Mouse (Mus musculus): ENCODE results near the gene Tcea3.

Tcea3 gene

GRCm38 (mm10) chr4:136247729-136248463 is at the start of gene Tcea3:
Gene Tcea3 (plus strand): TSS chr4:136247729.
- DNase-seq (ENCODE audit: low read depth in 1 of 2, low spot score in 2 of 2) = no peak

GRCm38 (mm10) chr4:136198846-136199245 is 48.7 kb upstream of the Tcea3 start:
- no peak for DNase-seq (ENCODE audit: low read depth in 1 of 2, low spot score in 2 of 2)

GRCm38 (mm10) chr4:136199562-136200292 is 47.8 kb upstream of the Tcea3 start:
- no peak for DNase-seq (ENCODE audit: low read depth in 1 of 2, low spot score in 2 of 2)

- peak in 1 of 2 experiments; percentile 35 for DNase-seq (ENCODE audit: low read depth in 1 of 2, low spot score in 2 of 2)
These were observed 45.0 kb upstream of the Tcea3 start for GRCm38 (mm10) chr4:136202509-136202908.

- DNase-seq (ENCODE audit: low read depth in 1 of 2, low spot score in 2 of 2) = no peak
These were observed 42.8 kb upstream of the Tcea3 start for GRCm38 (mm10) chr4:136204775-136205174.

GRCm38 (mm10) chr4:136206033-136206893 is 41.3 kb upstream of the Tcea3 start, which contains the start of gene Asap3:
Gene Asap3 (plus strand): TSS chr4:136206365.
- DNase-seq (ENCODE audit: low read depth in 1 of 2, low spot score in 2 of 2) = peak; percentile 29 to 30

GRCm38 (mm10) chr4:136206943-136207342 is 40.6 kb upstream of the Tcea3 start:
- no peak for DNase-seq (ENCODE audit: low read depth in 1 of 2, low spot score in 2 of 2)

- no peak for DNase-seq (ENCODE audit: low read depth in 1 of 2, low spot score in 2 of 2)
These were observed 36.6 kb upstream of the Tcea3 start for GRCm38 (mm10) chr4:136210931-136211330.

- no peak for DNase-seq (ENCODE audit: low read depth in 1 of 2, low spot score in 2 of 2)
These were observed 33.9 kb upstream of the Tcea3 start for GRCm38 (mm10) chr4:136213629-136214028.

GRCm38 (mm10) chr4:136214828-136215227 is 32.7 kb upstream of the Tcea3 start:
- DNase-seq (ENCODE audit: low read depth in 1 of 2, low spot score in 2 of 2) = no peak

- DNase-seq (ENCODE audit: low read depth in 1 of 2, low spot score in 2 of 2) = no peak
These were observed 32.0 kb upstream of the Tcea3 start for GRCm38 (mm10) chr4:136215576-136215975.

- DNase-seq (ENCODE audit: low read depth in 1 of 2, low spot score in 2 of 2) = no peak
These were observed 30.5 kb upstream of the Tcea3 start for GRCm38 (mm10) chr4:136217063-136217462.

- DNase-seq (ENCODE audit: low read depth in 1 of 2, low spot score in 2 of 2) = no peak
These were observed 28.8 kb upstream of the Tcea3 start for GRCm38 (mm10) chr4:136218595-136219214.

- no peak for DNase-seq (ENCODE audit: low read depth in 1 of 2, low spot score in 2 of 2)
These were observed 27.3 kb upstream of the Tcea3 start for GRCm38 (mm10) chr4:136220133-136220775.

GRCm38 (mm10) chr4:136223549-136224239 is 23.8 kb upstream of the Tcea3 start:
- no peak for DNase-seq (ENCODE audit: low read depth in 1 of 2, low spot score in 2 of 2)

- no peak for DNase-seq (ENCODE audit: low read depth in 1 of 2, low spot score in 2 of 2)
These were observed 23.3 kb upstream of the Tcea3 start for GRCm38 (mm10) chr4:136224240-136224559.

- DNase-seq (ENCODE audit: low read depth in 1 of 2, low spot score in 2 of 2) = no peak
These were observed 22.7 kb upstream of the Tcea3 start for GRCm38 (mm10) chr4:136224677-136225460.

- no peak for DNase-seq (ENCODE audit: low read depth in 1 of 2, low spot score in 2 of 2)
These were observed 20.1 kb upstream of the Tcea3 start for GRCm38 (mm10) chr4:136227408-136227807.

GRCm38 (mm10) chr4:136228640-136229039 is 18.9 kb upstream of the Tcea3 start:
- no peak for DNase-seq (ENCODE audit: low read depth in 1 of 2, low spot score in 2 of 2)

Data from monocyte, adult 2 months (primary cell).